ENCODE assay signal across 7 mouse cellular contexts in the genomic region with DNA sequence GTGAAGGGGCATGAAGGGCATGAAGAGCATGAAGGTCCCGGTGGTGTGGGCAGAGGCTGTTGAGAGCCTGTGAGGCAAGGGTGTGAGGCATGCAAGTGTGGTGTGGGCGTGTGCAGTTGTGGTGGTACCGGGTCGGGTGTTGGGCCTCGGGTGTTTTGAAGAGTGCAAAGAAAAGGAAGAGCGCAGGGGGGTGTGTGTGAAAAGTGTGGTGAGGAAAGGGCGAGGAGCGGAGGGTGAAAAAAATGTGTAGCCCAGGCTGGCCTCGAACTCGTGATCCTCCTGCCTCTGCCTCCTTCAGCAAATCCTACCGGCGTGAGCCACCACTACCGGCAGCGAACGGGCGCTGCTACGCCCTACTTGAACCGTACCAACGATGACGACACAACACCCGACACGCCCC. TPM values are rescaled to one million over a fixed set of nuclear protein-coding genes. Genes with fewer than 3 reads are reported as not detected.
DNase-seq lines count a peak whose midpoint lies in the region; ATAC-seq and TF ChIP-seq lines count a peak whose summit lies in the region.
"Not testable (repeated sequence)": the region's sequence is repeated elsewhere in the genome, so short reads cannot be mapped to it uniquely, and the experiment has no call there.

No protein-coding gene starts in this region.

- in situ Hi-C loops in CH12.LX (cut with MboI; ENCODE audit: low pct_ligation_motif_present, low pct_unique_long_range_greater_than_20kb, low sequenced_read_pairs), result not testable (repeated sequence)

- TF ChIP-seq EP300 in CH12.LX (IDR thresholded peaks at IDR 0.05; ENCODE audit: low read length), result not testable (repeated sequence)

- not testable (repeated sequence) for H3K27ac ChIP-seq in CH12.LX (ENCODE audit: insufficient read depth, low read depth); liver, embryonic 13.5 days; midbrain, embryonic 13.5 days

- H3K4me2 ChIP-seq in CH12.LX (ENCODE audit: insufficient read depth, low read depth, poor library complexity, severe bottlenecking); liver, embryonic 13.5 days; midbrain, embryonic 13.5 days (replicated peaks): not testable (repeated sequence)

- not testable (repeated sequence) for H3K79me2 ChIP-seq in CH12.LX (replicated peaks; ENCODE audit: control insufficient read depth, extremely low read depth, insufficient read depth, poor library complexity, severe bottlenecking)

- not testable (repeated sequence) for H3K9ac ChIP-seq in CH12.LX (ENCODE audit: insufficient read depth, low read depth); liver, embryonic 13.5 days; midbrain, embryonic 13.5 days (replicated peaks)

- H3K4me1 ChIP-seq in CH12.LX (ENCODE audit: control insufficient read depth in 1 of 2, insufficient read depth in 2 of 2); liver, embryonic 13.5 days (replicated peaks); midbrain, embryonic 13.5 days (replicated peaks): not testable (repeated sequence)

- H3K4me3 ChIP-seq in CH12.LX (replicated peaks in 1 of 3; ENCODE audit: low read depth in 2 of 3, low read length in 2 of 3, poor library complexity in 1 of 3); liver, embryonic 13.5 days (replicated peaks); midbrain, embryonic 13.5 days (replicated peaks): not testable (repeated sequence)

- not testable (repeated sequence) for H3K9me3 ChIP-seq in CH12.LX (replicated peaks; ENCODE audit: low read length); liver, embryonic 13.5 days (replicated peaks); midbrain, embryonic 13.5 days

- peak; percentile 78 for ATAC-seq in erythroid progenitor cell, adult 5-6 weeks (replicated peaks; ENCODE audit: low FRiP score, poor library complexity, severe bottlenecking)
- 0 out of 2 replicates have a peak, but pooled peaks have one; percentile 34 for ATAC-seq in liver, embryonic 13.5 days (ENCODE audit: low read depth)
- ATAC-seq in midbrain, embryonic 13.5 days, result peak; percentile 45; the same call in 1 of the 2 replicates
- 0 out of 2 replicates have a peak, but pooled peaks have one; percentile 26 for ATAC-seq in neutrophil, adult 5-6 weeks (ENCODE audit: extremely low read depth, insufficient number of reproducible peaks, low FRiP score, poor library complexity, severe bottlenecking)

- dilution Hi-C loops in CH12.LX (cut with MboI; ENCODE audit: extremely low pct_ligation_motif_present, extremely low pct_unique_long_range_greater_than_20kb, low sequenced_read_pairs), result not testable (repeated sequence)

- 4% methylated on average over 9 of the region's 22 CpGs for WGBS in liver, embryonic 13.5 days (ENCODE audit: insufficient replicate concordance)
- 9% methylated on average over 6 of the region's 22 CpGs for WGBS in midbrain, embryonic 13.5 days

- H3K27me3 ChIP-seq in CH12.LX (replicated peaks); liver, embryonic 13.5 days; midbrain, embryonic 13.5 days: not testable (repeated sequence)

- not testable (repeated sequence) for TF ChIP-seq RAD21 in CH12.LX (IDR thresholded peaks at IDR 0.05; ENCODE audit: low read depth, low read length)

- not testable (repeated sequence) for H3K36me3 ChIP-seq in CH12.LX (replicated peaks in 1 of 2; ENCODE audit: control insufficient read depth in 1 of 2, insufficient read depth in 1 of 2, low read length in 1 of 2); liver, embryonic 13.5 days; midbrain, embryonic 13.5 days

- DNase-seq in CH12.LX (ENCODE audit: extremely low read depth); liver, embryonic 13.5 days: not testable (repeated sequence)
- DNase-seq in cerebellum, adult 18-20 months, result peak; percentile 0 to 8
- peak; percentile 79 for DNase-seq in heart, adult 11 months

- not testable (repeated sequence) for TF ChIP-seq CTCF in CH12.LX (conservative IDR thresholded peaks at IDR 0.05 in 1 of 2, IDR thresholded peaks at IDR 0.05 in 1 of 2; ENCODE audit: low read depth in 2 of 2, low read length in 2 of 2)

- not testable (repeated sequence) for TF ChIP-seq POLR2A in CH12.LX (IDR thresholded peaks at IDR 0.05; ENCODE audit: low read depth, low read length)

TF ChIP-seq in CH12.LX, 34 proteins besides CTCF, POLR2A, EP300 and RAD21:
- TF ChIP-seq ELF1 (IDR thresholded peaks at IDR 0.05; ENCODE audit: low read depth, low read length) (peak; percentile 26; the same call in 1 of the 2 replicates), TBP (conservative IDR thresholded peaks at IDR 0.05; ENCODE audit: low read depth, low read length) (peak; percentile 71)

RNA-seq across cellular contexts. Expression of a gene that starts 55.8 kb away (rescaled TPM):
- total RNA-seq in CH12.LX (2012; rRNA removed), result 186 and 259 TPM in 2 replicates
- total RNA-seq in CH12.LX (2014; rRNA removed), result 239 and 242 TPM in 2 replicates
- 204 and 205 TPM in 2 replicates for polyA plus RNA-seq in CH12.LX (2012; ENCODE audit: insufficient read length, low read depth)
- 16.9 and 31.9 TPM in 2 replicates for total RNA-seq in erythroid progenitor cell, adult 5-6 weeks (2015; ENCODE audit: low replicate concordance)
- total RNA-seq in erythroid progenitor cell, adult 5-6 weeks (2017; ENCODE audit: low replicate concordance), result 28.1 and 34.0 TPM in 2 replicates
- 117 and 141 TPM in 2 replicates for polyA plus RNA-seq in liver, embryonic 13.5 days (2015; fragmentation: Nextera tagmentation; extraction: Ambion mirVana)
- polyA plus RNA-seq in midbrain, embryonic 13.5 days (2015; fragmentation: Nextera tagmentation; extraction: Ambion mirVana), result 171 and 175 TPM in 2 replicates
- 114 and 126 TPM in 2 replicates for total RNA-seq in neutrophil, adult 5-6 weeks (2017)

Comparison
In these comparisons a context has a peak if more than half of its experiments do, and no peak if none do; other contexts are left out.
1. ATAC-seq: peak in every context shown above with its lines; median percentile 78 in erythroid progenitor cell, adult 5-6 weeks; 45 in midbrain, embryonic 13.5 days; 34 in liver, embryonic 13.5 days; 26 in neutrophil, adult 5-6 weeks.